Mouse (Mus musculus): Measurements from ENCODE around the gene Dner. TPM values are rescaled to one million over a fixed set of nuclear protein-coding genes. Genes with fewer than 3 reads are reported as not detected.

Dner gene
- total and polyA plus RNA-seq, 3 experiments, result not detected

DNA sequence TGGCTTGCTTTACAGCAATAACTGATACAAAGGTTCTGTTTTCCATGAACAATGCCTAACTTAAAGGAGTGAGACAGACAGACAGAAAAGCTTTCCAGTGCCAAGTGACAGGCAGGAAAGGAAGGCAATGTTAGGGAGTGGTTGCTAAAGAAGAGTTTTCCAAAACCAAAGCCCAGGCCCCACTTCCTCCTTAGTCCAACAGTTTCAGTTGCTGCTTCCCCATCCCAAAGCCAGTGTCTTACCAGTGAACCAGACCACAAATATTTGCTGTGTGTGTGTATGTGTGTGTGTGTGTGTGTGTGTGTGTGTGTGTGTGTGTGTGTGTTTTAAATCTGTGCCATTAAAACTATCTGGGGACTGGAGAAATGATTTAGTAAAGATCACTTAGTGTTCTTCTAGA is 258.5 kb downstream of the Dner start:
- no peak overlapping the region for H3K9ac ChIP-seq (ENCODE audit: control insufficient read depth, low read depth, low read length, poor library complexity, severe bottlenecking)
- no peaks in the 10 kb centered on the region for H3K79me2 ChIP-seq (ENCODE audit: control insufficient read depth, insufficient read depth, low read length, poor library complexity)
- no peaks in the 10 kb centered on the region for H3K27me3 ChIP-seq (ENCODE audit: control insufficient read depth in 1 of 2, insufficient read depth in 2 of 2, low read length in 2 of 2)
- H3K4me3 ChIP-seq (ENCODE audit: control insufficient read depth in 1 of 2, insufficient read depth in 1 of 2, low read depth in 2 of 2, low read length in 2 of 2), result no peak overlapping the region
- H3K36me3 ChIP-seq (ENCODE audit: control insufficient read depth in 1 of 2, insufficient read depth in 2 of 2, low read length in 2 of 2), result no peaks in the 10 kb centered on the region
- H3K27ac ChIP-seq (ENCODE audit: control insufficient read depth, low read depth, low read length), result no peak overlapping the region
- H3K4me1 ChIP-seq (ENCODE audit: control insufficient read depth in 1 of 2, insufficient read depth in 2 of 2, low read length in 2 of 2), result no peaks in the 10 kb centered on the region
- TF ChIP-seq POLR2AphosphoS2 (IDR thresholded peaks at IDR 0.05; ENCODE audit: low read length) (no peak), NELFE (IDR thresholded peaks at IDR 0.05; ENCODE audit: low read depth, low read length) (no peak), TBP (IDR thresholded peaks at IDR 0.05; ENCODE audit: low read depth, low read length) (no peak), ZMIZ1 (IDR thresholded peaks at IDR 0.05; ENCODE audit: low read depth, low read length) (no peak), MAX (IDR thresholded peaks at IDR 0.05; ENCODE audit: low read length) (no peak), MEF2A (IDR thresholded peaks at IDR 0.05; ENCODE audit: extremely low read depth, insufficient replicate concordance, low read depth, low read length, poor library complexity, severe bottlenecking) (no peak), POLR2A (IDR thresholded peaks at IDR 0.05; ENCODE audit: control insufficient read depth in 1 of 2, insufficient read depth in 1 of 2, low read depth in 1 of 2, low read length in 2 of 2, poor library complexity in 1 of 2) (no peak)
- no peaks in the 10 kb centered on the region for H3K9me3 ChIP-seq (replicated peaks; ENCODE audit: insufficient read depth, low read length)
- DNase-seq (ENCODE audit: low read depth, low spot score), result no peak

DNA sequence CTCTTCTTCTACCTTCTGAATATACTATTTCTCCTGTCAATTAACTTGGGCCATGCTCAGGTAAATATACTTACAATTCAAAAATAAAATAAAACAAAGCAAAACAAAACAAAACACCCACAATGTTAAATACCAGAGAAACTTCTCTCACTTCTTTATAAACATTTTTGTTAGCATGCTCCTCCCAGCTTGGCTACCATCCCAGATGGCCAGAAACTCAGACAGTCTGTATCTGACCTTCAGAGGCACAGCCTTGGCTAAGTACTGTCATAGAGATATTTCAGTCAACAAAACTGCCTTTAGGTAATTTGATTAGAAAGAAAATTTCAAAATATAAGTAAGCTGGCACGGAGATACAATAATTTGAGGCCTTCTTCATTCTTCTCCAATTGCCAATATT is 259.7 kb downstream of the Dner start:
- Histone ChIP-seq H3K79me2 (ENCODE audit: control insufficient read depth, insufficient read depth, low read length, poor library complexity) (no peaks in the 10 kb centered on the region), H3K27me3 (ENCODE audit: control insufficient read depth in 1 of 2, insufficient read depth in 2 of 2, low read length in 2 of 2) (no peaks in the 10 kb centered on the region), H3K36me3 (ENCODE audit: control insufficient read depth in 1 of 2, insufficient read depth in 2 of 2, low read length in 2 of 2) (no peaks in the 10 kb centered on the region), H3K4me3 (ENCODE audit: control insufficient read depth in 1 of 2, insufficient read depth in 1 of 2, low read depth in 2 of 2, low read length in 2 of 2) (no peak overlapping the region), H3K4me1 (ENCODE audit: control insufficient read depth in 1 of 2, insufficient read depth in 2 of 2, low read length in 2 of 2) (no peaks in the 10 kb centered on the region), H3K27ac (ENCODE audit: control insufficient read depth, low read depth, low read length) (no peak overlapping the region), H3K9me3 (replicated peaks; ENCODE audit: insufficient read depth, low read length) (no peaks in the 10 kb centered on the region), H3K9ac (ENCODE audit: control insufficient read depth, low read depth, low read length, poor library complexity, severe bottlenecking) (no peak overlapping the region)
- no peak for DNase-seq (ENCODE audit: low read depth, low spot score)
- TF ChIP-seq TCF12 (IDR thresholded peaks at IDR 0.05; ENCODE audit: low read depth, low read length) (no peak), MYB (IDR thresholded peaks at IDR 0.05; ENCODE audit: low read depth, low read length) (no peak), EP300 (IDR thresholded peaks at IDR 0.05; ENCODE audit: low read depth in 1 of 2, low read length in 2 of 2) (no peak), ZKSCAN1 (IDR thresholded peaks at IDR 0.05; ENCODE audit: low read depth, low read length) (no peak), JUND (IDR thresholded peaks at IDR 0.05; ENCODE audit: low read depth, low read length) (no peak), SIN3A (IDR thresholded peaks at IDR 0.05; ENCODE audit: low read length) (no peak), SMC3 (IDR thresholded peaks at IDR 0.05; ENCODE audit: low read depth, low read length) (no peak), MYC (IDR thresholded peaks at IDR 0.05; ENCODE audit: low read depth, low read length) (no peak), CHD1 (IDR thresholded peaks at IDR 0.05; ENCODE audit: low read depth, low read length) (no peak), NELFE (IDR thresholded peaks at IDR 0.05; ENCODE audit: low read depth, low read length) (no peak), MAFK (IDR thresholded peaks at IDR 0.05; ENCODE audit: borderline replicate concordance, low read depth, low read length) (no peak), HCFC1 (IDR thresholded peaks at IDR 0.05; ENCODE audit: low read depth, low read length) (no peak), CTCF (IDR thresholded peaks at IDR 0.05 in 2 of 3, conservative IDR thresholded peaks at IDR 0.05 in 1 of 3; ENCODE audit: control insufficient read depth in 1 of 3, insufficient read depth in 1 of 3, low read depth in 2 of 3, low read length in 3 of 3, poor library complexity in 1 of 3, severe bottlenecking in 1 of 3) (no peak), USF1 (IDR thresholded peaks at IDR 0.05; ENCODE audit: low read depth, low read length) (no peak), ELF1 (IDR thresholded peaks at IDR 0.05; ENCODE audit: low read depth, low read length) (no peak), TAL1 (IDR thresholded peaks at IDR 0.05; ENCODE audit: low read length) (no peak), RAD21 (IDR thresholded peaks at IDR 0.05; ENCODE audit: low read depth, low read length) (no peak), NRF1 (IDR thresholded peaks at IDR 0.05; ENCODE audit: insufficient read depth, low read depth, low read length, poor library complexity, severe bottlenecking) (no peak), UBTF (IDR thresholded peaks at IDR 0.05; ENCODE audit: borderline replicate concordance, insufficient read depth, low read depth, low read length) (no peak), ETS1 (IDR thresholded peaks at IDR 0.05; ENCODE audit: low read depth, low read length) (no peak)

All from MEL (cell line).